Mouse (Mus musculus): Measurements from ENCODE around the gene Otud5. TPM values are rescaled to one million over a fixed set of nuclear protein-coding genes. Genes with fewer than 3 reads are reported as not detected.
"Not testable (repeated sequence)": the region's sequence is repeated elsewhere in the genome, so short reads cannot be mapped to it uniquely, and the experiment has no call there.

The Otud5 gene
- 10 to 100 TPM; 62.6 to 72.7 (median 69.4) TPM for total RNA-seq (2022)

- DNase-seq, result peak; percentile 97
Observed at GRCm38 (mm10) chrX:7841163-7842162, at the start of gene Otud5. Gene Otud5 (plus strand): TSS chrX:7841364.

- DNase-seq, result no peak
Observed at GRCm38 (mm10) chrX:7793361-7793760, 47.8 kb upstream of the Otud5 start.

GRCm38 (mm10) chrX:7795016-7795415, 46.1 kb upstream of the Otud5 start:
- no peak for DNase-seq

- DNase-seq, result no peak
Observed at GRCm38 (mm10) chrX:7797327-7797726, 43.8 kb upstream of the Otud5 start.

GRCm38 (mm10) chrX:7802157-7802556, 39.0 kb upstream of the Otud5 start:
- DNase-seq, result not testable (repeated sequence)

- not testable (repeated sequence) for DNase-seq
Observed at GRCm38 (mm10) chrX:7815016-7815415, 26.1 kb upstream of the Otud5 start.

- no peak for DNase-seq
Observed at GRCm38 (mm10) chrX:7821865-7822779, 19.0 kb upstream of the Otud5 start, which contains the start of gene Kcnd1. Gene Kcnd1 (plus strand): TSS chrX:7822289.

- DNase-seq, result no peak
Observed at GRCm38 (mm10) chrX:7837146-7837545, 4.0 kb upstream of the Otud5 start.

- no peak for DNase-seq
Observed at GRCm38 (mm10) chrX:7840842-7841162, 362 bp upstream of the Otud5 start.

GRCm38 (mm10) chrX:7842318-7842717, 1.2 kb downstream of the Otud5 start:
- no peak for DNase-seq

- DNase-seq, result no peak
Observed at GRCm38 (mm10) chrX:7847845-7848244, 6.7 kb downstream of the Otud5 start.

- DNase-seq, result no peak
Observed at GRCm38 (mm10) chrX:7854578-7854977, 13.4 kb downstream of the Otud5 start.

- DNase-seq, result no peak
Observed at GRCm38 (mm10) chrX:7859191-7859753, 18.1 kb downstream of the Otud5 start.

GRCm38 (mm10) chrX:7863181-7863580, 22.0 kb downstream of the Otud5 start:
- no peak for DNase-seq

GRCm38 (mm10) chrX:7864551-7864950, 23.4 kb downstream of the Otud5 start:
- DNase-seq, result no peak

- no peak for DNase-seq
Observed at GRCm38 (mm10) chrX:7865343-7865742, 24.2 kb downstream of the Otud5 start.

GRCm38 (mm10) chrX:7865786-7866185, 24.6 kb downstream of the Otud5 start:
- DNase-seq, result no peak

GRCm38 (mm10) chrX:7867141-7867540, 26.0 kb downstream of the Otud5 start:
- no peak for DNase-seq

GRCm38 (mm10) chrX:7868506-7868905, 27.3 kb downstream of the Otud5 start:
- DNase-seq, result no peak

- no peak for DNase-seq
Observed at GRCm38 (mm10) chrX:7869826-7870225, 28.7 kb downstream of the Otud5 start.

GRCm38 (mm10) chrX:7878007-7878419, 36.8 kb downstream of the Otud5 start, which contains the start of gene Pim2:
Gene Pim2 (plus strand): TSS chrX:7878262.
- DNase-seq, result peak; percentile 84

GRCm38 (mm10) chrX:7878495-7878894, 37.3 kb downstream of the Otud5 start:
- no peak for DNase-seq

GRCm38 (mm10) chrX:7879819-7880218, 38.7 kb downstream of the Otud5 start:
- peak; percentile 54 for DNase-seq
